Mouse (Mus musculus) heart, embryonic 12.5 days (tissue): ENCODE measurements around the gene Ccdc9. TPM values are rescaled to one million over a fixed set of nuclear protein-coding genes. Genes with fewer than 3 reads are reported as not detected.

Experiments used
- ATAC-seq: fragments of 200-750 bp; cut with Nextera tagmentation; 2 replicates; pipeline ENCODE4 v1.8.0; 2017; ENCODE audit warnings: moderate TSS enrichment, moderate library complexity; ENCODE audit not compliant: insufficient number of reproducible peaks, low FRiP score
- H3K27ac ChIP-seq: fragments of 300-500 bp; sonication (generic); 2 replicates; pipeline ENCODE4 v1.5.1; 2016; ENCODE audit warnings: mild to moderate bottlenecking, moderate library complexity; ENCODE audit not compliant: poor library complexity, severe bottlenecking
- H3K27me3 ChIP-seq: fragments of 300-500 bp; sonication (generic); replicated peaks from 2 replicates; pipeline ENCODE4 v1.6.1; 2016; ENCODE audit warnings: mild to moderate bottlenecking, moderate library complexity
- H3K36me3 ChIP-seq: fragments of 300-500 bp; sonication (generic); 2 replicates; pipeline ENCODE4 v1.6.1; 2016; ENCODE audit warnings: mild to moderate bottlenecking, moderate library complexity
- H3K4me1 ChIP-seq: fragments of 300-500 bp; sonication (generic); replicated peaks from 2 replicates; pipeline ENCODE4 v1.6.1; 2016; ENCODE audit warnings: mild to moderate bottlenecking
- H3K4me2 ChIP-seq: fragments of 300-500 bp; sonication (generic); 2 replicates; pipeline ENCODE4 v1.6.1; 2016; ENCODE audit warnings: mild to moderate bottlenecking, moderate library complexity
- H3K4me3 ChIP-seq: fragments of 300-500 bp; sonication (generic); 2 replicates; pipeline ENCODE4 v1.5.1; 2016; ENCODE audit warnings: mild to moderate bottlenecking
- H3K9ac ChIP-seq: fragments of 300-500 bp; sonication (generic); 2 replicates; pipeline ENCODE4 v1.6.1; 2016; ENCODE audit warnings: mild to moderate bottlenecking, moderate library complexity
- H3K9me3 ChIP-seq: fragments of 300-500 bp; sonication (generic); replicated peaks from 2 replicates; pipeline ENCODE4 v1.6.1; 2016; ENCODE audit warnings: mild to moderate bottlenecking, moderate library complexity
- WGBS: fragments of 180-500 bp; shearing (Covaris S2); methylation state at CpG from one replicate; pipeline ENCODE4 v1.1.7; 2016; 5-methylcytosine and 5-hydroxymethylcytosine counted together
- polyA plus RNA-seq: library from polyadenylated mRNA; unstranded; fragments of >200 nt; fragmentation: Nextera tagmentation; extraction: Ambion mirVana; gene quantifications from 2 replicates; pipeline ENCODE4 v1.2.1, GENCODE M21; 2016

Gene Ccdc9
- polyA plus RNA-seq, 1 experiment from 2014 or later, result 24.3 TPM

- Histone ChIP-seq H3K27ac (no peak within 1 kb of the TSS), H3K9me3 (no peaks in the 10 kb centered on the region), H3K4me1 (peaks cover 6% of the 10 kb centered on the region; the same call in 1 of the 2 replicates), H3K4me2 (no peak within 1 kb of the TSS), H3K36me3 (no peaks in the 10 kb centered on the region), H3K4me3 (no peak within 1 kb of the TSS), H3K27me3 (no peaks in the 10 kb centered on the region), H3K9ac (no peak within 1 kb of the TSS)
- no peak for ATAC-seq
- WGBS, result 63% methylated on average over 5 of the region's 5 CpGs
These were observed 42.5 kb downstream of the Ccdc9 start, which contains the start of gene C5ar2 for GRCm38 (mm10) chr7:16244067-16244466. Gene C5ar2 (minus strand): TSS chr7:16244154.

DNA sequence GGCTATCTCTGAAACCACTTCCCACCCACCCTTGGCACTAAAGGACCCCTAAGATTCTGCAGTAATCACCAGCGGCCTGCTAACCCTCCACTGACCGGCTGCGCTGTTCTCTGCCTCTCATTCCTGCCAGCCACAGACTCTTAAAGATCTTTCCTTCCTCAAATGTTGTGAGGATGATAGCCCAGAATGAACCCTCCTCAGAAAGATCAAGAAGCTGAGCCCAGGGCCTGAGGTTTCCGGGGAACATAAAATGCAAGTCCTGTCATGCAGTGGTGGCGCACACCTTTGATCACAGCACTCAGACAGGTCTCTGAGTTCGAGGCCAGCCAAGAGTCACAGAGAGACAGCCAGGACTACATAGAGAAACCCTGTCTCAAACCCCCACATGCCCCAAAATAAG is 44.4 kb downstream of the Ccdc9 start:
- no peaks in the 10 kb centered on the region for H3K27me3 ChIP-seq
- H3K9ac ChIP-seq, result no peak overlapping the region
- no peak for ATAC-seq
- H3K36me3 ChIP-seq, result no peaks in the 10 kb centered on the region
- no peaks in the 10 kb centered on the region for H3K9me3 ChIP-seq
- H3K4me3 ChIP-seq, result no peak overlapping the region
- peaks cover 6% of the 10 kb centered on the region; the same call in 1 of the 2 replicates for H3K4me1 ChIP-seq
- 71% methylated on average over 6 of the region's 6 CpGs for WGBS
- no peak overlapping the region for H3K27ac ChIP-seq
- H3K4me2 ChIP-seq, result no peak overlapping the region

- H3K4me1 ChIP-seq, result peaks cover 6% of the 10 kb centered on the region; the same call in 1 of the 2 replicates
- no peaks in the 10 kb centered on the region for H3K27me3 ChIP-seq
- no peak overlapping the region for H3K4me3 ChIP-seq
- H3K27ac ChIP-seq, result no peak overlapping the region
- H3K36me3 ChIP-seq, result no peaks in the 10 kb centered on the region
- no peaks in the 10 kb centered on the region for H3K9me3 ChIP-seq
- no peak overlapping the region for H3K4me2 ChIP-seq
- ATAC-seq, result no peak
- no peak overlapping the region for H3K9ac ChIP-seq
- 43% methylated on average over 11 of the region's 11 CpGs for WGBS
These were observed 44.8 kb downstream of the Ccdc9 start for GRCm38 (mm10) chr7:16241787-16242186.

GRCm38 (mm10) chr7:16240978-16241303 is 45.7 kb downstream of the Ccdc9 start:
- Histone ChIP-seq H3K4me2 (no peak overlapping the region), H3K4me3 (no peak overlapping the region), H3K9ac (no peak overlapping the region), H3K27ac (no peak overlapping the region; the same call in 1 of the 2 replicates), H3K27me3 (no peaks in the 10 kb centered on the region), H3K9me3 (no peaks in the 10 kb centered on the region), H3K36me3 (no peaks in the 10 kb centered on the region), H3K4me1 (peaks cover 6% of the 10 kb centered on the region; the same call in 1 of the 2 replicates)
- ATAC-seq, result no peak; the same call in 1 of the 2 replicates
- WGBS, result 73% methylated on average over 1 of the region's 1 CpGs

DNA sequence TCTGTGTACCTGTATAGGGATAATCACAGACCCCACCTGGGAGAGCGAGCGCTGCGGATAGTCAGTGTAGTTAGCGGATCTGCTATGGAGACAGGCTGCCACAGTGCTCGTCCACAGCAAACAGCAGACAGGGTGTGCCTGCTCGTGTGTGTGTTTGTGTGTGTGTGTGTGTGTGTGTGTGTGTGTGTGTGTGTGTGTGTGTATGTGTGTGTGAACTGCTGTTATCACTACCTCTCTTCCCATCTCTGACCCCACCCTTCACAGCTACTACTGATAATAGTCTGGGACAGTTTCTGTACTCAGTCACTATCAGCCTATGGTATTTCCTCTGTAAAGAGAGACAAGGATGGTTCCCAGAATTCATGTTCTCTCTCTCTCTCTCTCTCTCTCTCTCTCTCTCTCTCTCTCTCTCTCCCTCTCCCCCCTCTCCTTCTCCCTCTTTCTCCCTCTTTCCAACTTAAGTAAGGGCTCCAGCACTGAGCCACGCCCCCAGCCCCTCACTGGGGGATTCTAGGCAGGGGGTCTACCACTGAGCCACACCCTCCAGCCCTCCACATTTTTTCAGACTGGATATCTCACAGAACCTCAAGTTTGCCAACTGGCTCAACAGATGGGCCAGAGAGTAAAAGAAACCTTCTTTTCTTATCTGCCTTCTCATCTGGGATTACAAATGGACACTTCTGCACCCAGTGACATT is 46.2 kb downstream of the Ccdc9 start:
- H3K27ac ChIP-seq, result no peak overlapping the region; the same call in 1 of the 2 replicates
- 58% methylated on average over 7 of the region's 7 CpGs for WGBS
- peak; percentile 78 for ATAC-seq

DNA sequence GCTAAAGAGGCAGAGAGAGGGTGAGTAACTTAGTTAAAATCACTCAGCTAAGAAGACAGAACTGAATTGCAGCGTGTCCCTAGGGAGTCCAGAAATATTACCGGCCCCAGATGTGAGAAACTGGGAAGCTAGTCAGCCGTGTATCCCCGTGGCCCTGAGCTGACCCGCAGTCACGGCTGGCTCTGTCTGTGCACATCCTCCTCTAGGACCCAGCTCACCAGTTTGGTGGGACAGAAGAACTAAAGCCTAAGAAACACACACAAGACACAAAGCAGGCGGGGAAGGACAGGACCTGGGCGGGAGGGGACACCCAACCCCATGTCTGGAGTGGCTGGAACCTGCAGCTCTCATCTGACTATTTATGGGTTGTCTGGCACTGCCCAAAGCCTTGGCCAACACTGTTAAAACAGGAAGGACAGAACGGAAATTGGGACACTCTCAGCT is 47.0 kb downstream of the Ccdc9 start:
- peak overlapping the region; percentile 15; the same call in 1 of the 2 replicates for H3K4me2 ChIP-seq
- WGBS, result 46% methylated on average over 9 of the region's 9 CpGs
- no peak overlapping the region for H3K4me3 ChIP-seq
- no peaks in the 10 kb centered on the region for H3K9me3 ChIP-seq
- H3K36me3 ChIP-seq, result no peaks in the 10 kb centered on the region
- H3K9ac ChIP-seq, result no peak overlapping the region
- no peaks in the 10 kb centered on the region for H3K27me3 ChIP-seq
- peaks cover 6% of the 10 kb centered on the region; the same call in 1 of the 2 replicates for H3K4me1 ChIP-seq
- 0 out of 2 replicates have a peak overlapping the region, but pooled peaks have one; percentile 8 for H3K27ac ChIP-seq
- peak; percentile 26; the same call in 1 of the 2 replicates for ATAC-seq

More for the DNA sequence above, 46.2 kb downstream of the Ccdc9 start:
- no peak overlapping the region for H3K4me2 ChIP-seq
- H3K36me3 ChIP-seq, result no peaks in the 10 kb centered on the region
- H3K9ac ChIP-seq, result no peak overlapping the region
- H3K27me3 ChIP-seq, result no peaks in the 10 kb centered on the region
- peaks cover 6% of the 10 kb centered on the region; the same call in 1 of the 2 replicates for H3K4me1 ChIP-seq
- H3K9me3 ChIP-seq, result no peaks in the 10 kb centered on the region
- H3K4me3 ChIP-seq, result no peak overlapping the region

GRCm38 (mm10) chr7:16229869-16230268 is 56.7 kb downstream of the Ccdc9 start:
- Histone ChIP-seq H3K27me3 (0 out of 2 replicates have a peak, but pooled peaks cover 3% of the 10 kb centered on the region), H3K4me1 (peaks cover 10% of the 10 kb centered on the region), H3K9me3 (peaks cover 14% of the 10 kb centered on the region), H3K4me2 (no peak overlapping the region), H3K36me3 (no peaks in the 10 kb centered on the region), H3K27ac (peak overlapping the region; percentile 36; the same call in 1 of the 2 replicates), H3K4me3 (no peak overlapping the region), H3K9ac (no peak overlapping the region)
- 24% methylated on average over 5 of the region's 5 CpGs for WGBS
- ATAC-seq, result no peak

Other genes with a start within 250 kb of the Ccdc9 start
- 5.9 and 6.4 TPM in 2 replicates for gene Bicra, start 238.9 kb downstream of the Ccdc9 start, polyA plus RNA-seq
- gene Zfp541, start 225.0 kb downstream of the Ccdc9 start, polyA plus RNA-seq, result 0.05 TPM in 1 of 2 replicates, not detected in the other
- 144 and 159 TPM in 2 replicates for gene Napa, start 188.3 kb downstream of the Ccdc9 start, polyA plus RNA-seq
- 29.4 and 31.0 TPM in 2 replicates for gene Kptn, start 166.9 kb downstream of the Ccdc9 start, polyA plus RNA-seq
- gene Slc8a2, start 157.0 kb downstream of the Ccdc9 start, polyA plus RNA-seq, result 0.28 and 0.30 TPM in 2 replicates
- 18.2 and 21.5 TPM in 2 replicates for gene Meis3, start 111.7 kb downstream of the Ccdc9 start, polyA plus RNA-seq
- gene Dhx34, start 64.8 kb downstream of the Ccdc9 start, polyA plus RNA-seq, result 11.9 and 13.0 TPM in 2 replicates
- 0.85 and 1.1 TPM in 2 replicates for gene C5ar2, start 42.6 kb downstream of the Ccdc9 start, polyA plus RNA-seq
- 1.1 and 1.8 TPM in 2 replicates for gene C5ar1, start 27.3 kb downstream of the Ccdc9 start, polyA plus RNA-seq
- 11.0 and 12.1 TPM in 2 replicates for gene Inafm1, start 13.2 kb downstream of the Ccdc9 start, polyA plus RNA-seq
- 9.8 and 10.4 TPM in 2 replicates for gene Bbc3, start 21.6 kb upstream of the Ccdc9 start, polyA plus RNA-seq
- 232 and 254 TPM in 2 replicates for gene Sae1, start 101.0 kb upstream of the Ccdc9 start, polyA plus RNA-seq
- 14.3 and 14.9 TPM in 2 replicates for gene Zc3h4, start 114.1 kb upstream of the Ccdc9 start, polyA plus RNA-seq
- 79.0 and 83.6 TPM in 2 replicates for gene Tmem160, start 166.0 kb upstream of the Ccdc9 start, polyA plus RNA-seq
- 0.22 and 0.31 TPM in 2 replicates for gene Npas1, start 190.9 kb upstream of the Ccdc9 start, polyA plus RNA-seq